Mouse (Mus musculus): ENCODE measurements around the gene Sppl2b. TPM values are rescaled to one million over a fixed set of nuclear protein-coding genes. Genes with fewer than 3 reads are reported as not detected.

Gene Sppl2b
- polyA plus RNA-seq, 1 experiment from 2014 or later = 69.3 TPM

DNA sequence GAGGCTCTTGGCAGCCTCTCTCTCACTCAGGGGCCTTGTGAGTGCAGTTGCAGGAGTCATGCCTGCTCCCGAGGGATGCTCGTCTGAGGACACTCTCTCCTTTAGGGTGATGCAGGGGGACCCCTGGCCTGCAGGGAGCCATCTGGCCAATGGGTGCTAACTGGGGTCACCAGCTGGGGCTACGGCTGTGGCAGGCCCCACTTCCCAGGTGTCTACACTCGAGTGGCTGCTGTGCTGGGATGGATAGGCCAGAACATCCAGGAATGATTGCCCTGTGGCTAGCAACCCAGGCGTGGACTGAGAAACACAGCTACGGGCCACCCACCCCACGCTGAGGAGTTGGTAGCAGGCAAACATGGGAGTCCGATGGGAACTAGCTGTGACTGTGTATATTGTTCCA lies 44.0 kb downstream of the Sppl2b start:
- no peaks in the 10 kb centered on the region for H3K9me3 ChIP-seq (ENCODE audit: control insufficient read depth, low read length)
- peaks cover 45% of the 10 kb centered on the region for H3K36me3 ChIP-seq (replicated peaks; ENCODE audit: control insufficient read depth, insufficient read depth)
- peaks cover 13% of the 10 kb centered on the region for H3K4me1 ChIP-seq (replicated peaks; ENCODE audit: control insufficient read depth, insufficient read depth, low read length)
- H3K27me3 ChIP-seq (ENCODE audit: control insufficient read depth, insufficient read depth, low read length) = no peaks in the 10 kb centered on the region
- H3K27ac ChIP-seq = no peak overlapping the region
- no peak for DNase-seq (ENCODE audit: low spot score)
- peak overlapping the region; percentile 94; the same call in 1 of the 2 replicates for H3K4me2 ChIP-seq (replicated peaks)
- no peak overlapping the region for H3K9ac ChIP-seq
- no peak overlapping the region; the same call in 1 of the 2 replicates for H3K4me3 ChIP-seq (replicated peaks; ENCODE audit: low read length)
- ATAC-seq (ENCODE audit: low FRiP score) = no peak
- WGBS = 88% methylated on average over 8 of the region's 8 CpGs

DNA sequence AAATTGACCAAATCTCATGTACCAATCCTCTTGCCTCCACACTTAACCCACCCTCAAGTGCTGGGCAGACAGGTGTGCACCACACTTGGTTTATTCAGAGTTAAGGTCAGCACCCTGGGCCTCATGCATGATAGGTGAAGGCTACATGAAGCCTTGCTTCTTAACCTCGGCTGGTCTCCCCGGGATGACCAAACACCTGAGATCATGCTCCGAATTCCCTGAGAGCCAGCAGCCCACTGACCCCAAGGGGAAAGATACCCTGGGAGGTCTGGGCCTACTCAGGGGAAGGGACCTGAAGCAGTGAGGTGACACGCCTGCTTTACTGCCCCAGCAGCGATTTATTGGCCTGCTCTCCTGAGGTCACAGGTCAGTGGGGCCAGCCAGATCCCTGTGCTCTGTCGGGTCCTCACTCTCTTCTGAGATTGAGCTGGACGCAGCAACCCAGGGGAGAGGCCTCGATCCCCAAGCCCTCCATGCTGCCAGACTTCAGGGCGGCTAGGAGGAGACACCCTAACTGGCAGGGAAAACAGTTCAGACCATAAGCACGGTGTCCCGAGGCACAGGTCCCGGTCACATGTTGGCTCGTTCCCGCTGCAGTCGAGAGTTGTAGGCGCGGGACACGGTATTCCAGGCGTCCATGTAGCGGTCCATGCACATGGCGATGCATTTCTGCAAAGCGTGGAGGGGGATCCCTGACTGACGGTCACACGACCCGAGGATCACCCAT lies 44.7 kb downstream of the Sppl2b start:
- WGBS = 18% methylated on average over 25 of the region's 25 CpGs
- no peak for ATAC-seq (ENCODE audit: low FRiP score)

DNA sequence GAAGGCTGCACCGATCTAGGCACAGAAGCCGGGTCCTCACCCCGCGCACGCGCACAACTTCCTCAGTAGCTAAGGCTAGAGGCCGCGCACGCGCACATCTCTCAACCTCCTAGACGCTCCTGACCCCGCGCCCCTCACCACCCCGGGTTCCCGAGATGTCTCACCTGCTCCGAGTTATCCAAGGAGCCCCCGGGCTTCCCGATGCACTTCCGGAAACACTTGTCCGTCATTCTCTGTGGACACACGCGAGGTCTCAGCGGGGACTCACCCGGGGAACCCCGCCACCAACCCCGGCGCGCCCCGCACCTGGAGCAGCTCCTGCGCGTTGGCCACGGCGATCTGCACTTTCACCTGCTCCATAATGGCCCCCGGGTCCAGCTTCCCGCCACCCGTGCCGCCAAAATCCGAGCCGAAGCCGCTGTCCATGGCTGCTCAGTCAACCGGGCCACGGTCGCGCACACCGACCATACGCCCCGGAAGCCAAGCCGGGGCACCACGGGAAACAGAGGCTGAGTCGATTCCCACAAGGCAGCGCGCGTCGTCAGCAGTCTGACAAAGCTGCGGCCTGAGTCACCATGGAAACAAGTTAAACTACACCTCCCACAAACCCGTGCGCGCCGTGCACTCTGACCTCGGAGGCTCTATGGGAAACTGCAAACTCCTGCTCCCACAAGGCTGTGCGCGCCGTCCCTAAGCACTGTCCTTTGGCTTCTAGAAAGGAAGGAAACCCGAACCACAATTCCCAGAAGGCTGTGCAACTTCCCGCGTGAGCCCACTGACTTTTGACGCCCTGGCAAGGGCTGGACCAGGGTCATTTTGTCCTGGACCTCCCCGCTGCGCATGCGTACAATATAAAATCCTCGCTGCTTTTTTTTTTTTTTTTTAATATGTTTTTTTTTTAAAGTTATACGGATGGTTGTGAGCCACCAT lies 45.5 kb downstream of the Sppl2b start, which contains the start of gene Timm13:
TSS of gene Timm13 (minus strand) at position 652 of the 930 bp plus-strand sequence.
- ATAC-seq (ENCODE audit: low FRiP score) (peak; percentile 94), DNase-seq (ENCODE audit: low spot score) (peak; percentile 99)
- peaks cover 60% of the 10 kb centered on the region for H3K36me3 ChIP-seq (replicated peaks; ENCODE audit: control insufficient read depth, insufficient read depth)
- no peaks in the 10 kb centered on the region for H3K27me3 ChIP-seq (ENCODE audit: control insufficient read depth, insufficient read depth, low read length)
- peak within 1 kb of the TSS; percentile 79 for H3K4me3 ChIP-seq (replicated peaks; ENCODE audit: low read length)
- peak within 1 kb of the TSS; percentile 94 for H3K4me2 ChIP-seq (replicated peaks)
- H3K9ac ChIP-seq = peak within 1 kb of the TSS; percentile 82
- H3K4me1 ChIP-seq (replicated peaks; ENCODE audit: control insufficient read depth, insufficient read depth, low read length) = peaks cover 13% of the 10 kb centered on the region
- no peaks in the 10 kb centered on the region for H3K9me3 ChIP-seq (ENCODE audit: control insufficient read depth, low read length)
- H3K27ac ChIP-seq = peak within 1 kb of the TSS; percentile 88
- under 1% methylated on average over 72 of the region's 72 CpGs for whole genome bisulfite sequencing

More for the DNA sequence above, 44.7 kb downstream of the Sppl2b start:
- H3K36me3 ChIP-seq (replicated peaks; ENCODE audit: control insufficient read depth, insufficient read depth) = peaks cover 51% of the 10 kb centered on the region
- H3K4me2 ChIP-seq (replicated peaks) = peak overlapping the region; percentile 94
- no peak for DNase-seq (ENCODE audit: low spot score)
- peak overlapping the region; percentile 88 for H3K27ac ChIP-seq
- no peaks in the 10 kb centered on the region for H3K9me3 ChIP-seq (ENCODE audit: control insufficient read depth, low read length)
- H3K9ac ChIP-seq = peak overlapping the region; percentile 82
- H3K4me3 ChIP-seq (replicated peaks; ENCODE audit: low read length) = peak overlapping the region; percentile 79
- no peaks in the 10 kb centered on the region for H3K27me3 ChIP-seq (ENCODE audit: control insufficient read depth, insufficient read depth, low read length)
- H3K4me1 ChIP-seq (replicated peaks; ENCODE audit: control insufficient read depth, insufficient read depth, low read length) = peaks cover 13% of the 10 kb centered on the region

DNA sequence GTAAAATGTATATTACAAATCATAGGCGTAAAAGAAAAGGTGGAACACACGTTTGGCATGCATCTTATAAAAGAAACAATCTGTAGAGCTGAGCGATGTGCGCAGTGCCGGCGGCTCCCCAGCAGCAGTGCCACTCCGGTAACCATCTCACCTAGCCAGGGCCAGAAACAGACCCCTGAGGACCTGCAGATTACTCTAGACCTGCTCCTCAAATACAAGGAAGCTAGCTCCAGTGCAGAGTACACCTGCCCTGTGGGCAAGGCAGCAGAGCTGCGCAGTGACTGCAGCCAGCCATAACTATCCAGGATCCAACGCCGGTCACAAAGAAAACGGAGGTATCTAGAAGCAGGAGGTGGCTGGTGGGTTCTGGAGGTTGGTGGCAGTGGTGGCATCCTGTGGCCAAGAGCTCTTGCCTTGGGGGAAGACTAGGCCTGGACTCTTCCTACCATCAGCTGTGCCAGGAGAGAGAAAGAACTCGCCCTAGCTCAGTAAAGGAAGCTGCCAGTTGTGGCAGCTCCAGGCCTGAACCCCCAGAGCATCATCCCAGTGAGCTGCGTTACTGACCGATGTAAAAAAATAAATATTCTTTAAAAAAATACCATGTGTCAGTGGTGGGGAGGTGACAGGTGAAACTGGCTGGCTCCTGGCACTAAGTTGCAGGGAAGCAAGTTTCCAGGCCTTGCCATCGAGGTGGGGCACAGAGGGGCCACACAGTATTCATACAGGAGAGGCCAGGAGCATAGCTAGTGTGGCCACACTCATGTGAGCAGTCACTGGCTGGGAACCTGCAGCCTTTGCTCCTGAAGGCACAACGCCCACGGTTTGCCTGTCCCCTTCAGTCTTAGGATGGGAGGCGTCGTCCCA lies 46.6 kb downstream of the Sppl2b start:
- ATAC-seq (ENCODE audit: low FRiP score) (no peak), DNase-seq (ENCODE audit: low spot score) (no peak)
- 90% methylated on average over 19 of the region's 19 CpGs for WGBS
- Histone ChIP-seq H3K4me3 (replicated peaks; ENCODE audit: low read length) (peak overlapping the region; percentile 79; the same call in 1 of the 2 replicates), H3K27me3 (ENCODE audit: control insufficient read depth, insufficient read depth, low read length) (no peaks in the 10 kb centered on the region), H3K36me3 (replicated peaks; ENCODE audit: control insufficient read depth, insufficient read depth) (peaks cover 70% of the 10 kb centered on the region), H3K27ac (peak overlapping the region; percentile 43; the same call in 1 of the 2 replicates), H3K9ac (peak overlapping the region; percentile 33; the same call in 1 of the 2 replicates), H3K4me2 (replicated peaks) (peak overlapping the region; percentile 39), H3K4me1 (replicated peaks; ENCODE audit: control insufficient read depth, insufficient read depth, low read length) (peaks cover 13% of the 10 kb centered on the region), H3K9me3 (ENCODE audit: control insufficient read depth, low read length) (no peaks in the 10 kb centered on the region)

DNA sequence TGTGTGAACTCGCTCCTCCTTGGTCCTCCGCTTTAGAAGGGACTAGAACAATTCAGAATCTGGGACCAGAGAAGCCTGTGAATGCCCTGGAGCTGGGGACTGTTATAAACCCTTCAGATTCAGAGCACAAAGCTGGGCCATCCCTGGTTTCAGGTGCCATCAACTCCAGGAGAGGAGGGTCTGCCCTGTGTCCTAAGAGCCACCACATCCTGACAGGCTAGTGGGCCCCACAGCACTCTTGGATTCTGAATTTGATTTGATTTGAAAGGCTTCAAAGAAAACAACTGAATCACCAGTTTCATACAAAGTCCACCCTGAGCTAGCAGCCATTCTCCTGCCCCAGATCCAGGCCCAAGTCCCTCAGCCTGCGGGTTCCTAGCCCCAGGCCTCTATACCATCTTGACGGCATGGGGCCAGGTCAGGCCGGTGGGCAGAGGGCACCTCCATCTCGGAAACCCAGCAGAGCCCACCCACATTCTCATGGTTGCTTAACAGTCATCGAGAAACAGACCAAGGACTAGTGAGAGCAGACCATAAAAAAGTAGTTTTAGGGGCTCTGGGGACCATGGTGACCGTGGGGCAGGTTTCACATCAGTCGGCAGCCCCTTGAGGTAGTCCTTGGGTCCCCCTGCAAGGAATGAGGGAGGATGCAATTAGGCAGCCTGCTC lies 47.3 kb downstream of the Sppl2b start:
- 93% methylated on average over 9 of the region's 9 CpGs for WGBS
- Histone ChIP-seq H3K27me3 (ENCODE audit: control insufficient read depth, insufficient read depth, low read length) (no peaks in the 10 kb centered on the region), H3K9ac (no peak overlapping the region), H3K4me1 (replicated peaks; ENCODE audit: control insufficient read depth, insufficient read depth, low read length) (peaks cover 13% of the 10 kb centered on the region), H3K4me2 (replicated peaks) (no peak overlapping the region), H3K4me3 (replicated peaks; ENCODE audit: low read length) (no peak overlapping the region), H3K9me3 (ENCODE audit: control insufficient read depth, low read length) (no peaks in the 10 kb centered on the region), H3K36me3 (replicated peaks; ENCODE audit: control insufficient read depth, insufficient read depth) (peaks cover 74% of the 10 kb centered on the region), H3K27ac (no peak overlapping the region)
- DNase-seq (ENCODE audit: low spot score) (no peak), ATAC-seq (ENCODE audit: low FRiP score) (no peak)

DNA sequence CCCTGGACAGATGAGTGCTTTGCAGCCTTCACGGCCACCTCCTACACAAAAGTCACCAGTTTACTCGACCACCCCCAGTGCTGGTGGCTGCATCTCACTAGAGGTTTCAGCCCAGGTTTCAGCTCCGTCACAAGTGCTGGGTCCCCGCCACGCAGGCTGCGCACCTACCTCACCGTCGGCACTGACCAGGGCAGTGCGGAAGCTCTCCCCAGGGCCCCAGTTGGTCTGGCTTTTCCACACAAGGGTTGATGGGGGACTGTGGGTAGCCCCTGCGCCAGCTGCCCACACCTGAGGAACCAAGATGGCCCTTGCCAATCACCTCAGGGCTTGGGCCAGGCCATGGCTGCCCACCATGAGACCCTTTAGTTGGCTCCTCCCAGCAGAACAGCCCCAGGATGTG lies 48.2 kb downstream of the Sppl2b start:
- H3K27me3 ChIP-seq (ENCODE audit: control insufficient read depth, insufficient read depth, low read length) = no peaks in the 10 kb centered on the region
- DNase-seq (ENCODE audit: low spot score) (no peak), ATAC-seq (ENCODE audit: low FRiP score) (no peak)
- no peak overlapping the region for H3K9ac ChIP-seq
- H3K4me1 ChIP-seq (replicated peaks; ENCODE audit: control insufficient read depth, insufficient read depth, low read length) = peaks cover 13% of the 10 kb centered on the region
- peaks cover 76% of the 10 kb centered on the region for H3K36me3 ChIP-seq (replicated peaks; ENCODE audit: control insufficient read depth, insufficient read depth)
- 95% methylated on average over 10 of the region's 10 CpGs for WGBS
- no peak overlapping the region for H3K27ac ChIP-seq
- H3K9me3 ChIP-seq (ENCODE audit: control insufficient read depth, low read length) = no peaks in the 10 kb centered on the region
- H3K4me2 ChIP-seq (replicated peaks) = no peak overlapping the region
- no peak overlapping the region for H3K4me3 ChIP-seq (replicated peaks; ENCODE audit: low read length)

DNA sequence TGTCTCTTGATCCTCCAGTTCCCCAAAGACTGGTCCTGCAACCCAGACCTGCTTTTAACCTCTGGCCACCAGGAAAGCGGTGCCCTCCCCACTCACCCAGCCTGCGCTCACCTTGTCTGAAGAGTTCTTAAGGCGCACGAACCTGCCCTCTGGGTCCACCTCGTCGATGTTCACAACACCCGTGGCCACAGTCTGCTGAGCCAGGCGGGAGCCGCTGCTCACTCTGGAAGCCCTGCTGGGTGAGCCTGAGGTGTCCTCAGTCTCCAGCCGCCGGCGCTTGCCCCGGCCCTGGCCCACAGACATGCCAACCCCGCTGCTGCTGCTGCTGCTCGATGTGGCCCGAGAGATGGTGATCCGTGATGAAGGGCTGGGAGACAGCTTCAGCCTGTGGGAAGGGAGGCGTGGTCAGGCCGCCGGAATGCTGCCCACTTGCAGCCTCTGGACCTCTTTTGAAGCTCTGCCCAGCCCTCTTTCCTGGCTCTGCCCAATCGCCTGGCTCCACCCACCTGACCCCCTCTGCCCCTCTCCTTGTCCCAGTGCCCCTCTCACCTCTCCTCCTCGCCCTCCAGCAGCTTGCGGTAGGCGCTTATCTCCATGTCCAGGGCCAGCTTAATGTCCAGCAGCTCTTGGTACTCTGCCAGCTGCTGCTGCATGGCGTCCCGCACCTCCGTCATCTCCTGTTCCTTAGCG lies 49.1 kb downstream of the Sppl2b start:
- ATAC-seq (ENCODE audit: low FRiP score) (no peak), DNase-seq (ENCODE audit: low spot score) (no peak)
- Histone ChIP-seq H3K4me2 (replicated peaks) (no peak overlapping the region), H3K9me3 (ENCODE audit: control insufficient read depth, low read length) (no peaks in the 10 kb centered on the region), H3K9ac (no peak overlapping the region), H3K4me3 (replicated peaks; ENCODE audit: low read length) (no peak overlapping the region), H3K27ac (no peak overlapping the region), H3K4me1 (replicated peaks; ENCODE audit: control insufficient read depth, insufficient read depth, low read length) (peaks cover 8% of the 10 kb centered on the region), H3K27me3 (ENCODE audit: control insufficient read depth, insufficient read depth, low read length) (no peaks in the 10 kb centered on the region), H3K36me3 (replicated peaks; ENCODE audit: control insufficient read depth, insufficient read depth) (peaks cover 75% of the 10 kb centered on the region)
- WGBS = 87% methylated on average over 28 of the region's 28 CpGs

DNA sequence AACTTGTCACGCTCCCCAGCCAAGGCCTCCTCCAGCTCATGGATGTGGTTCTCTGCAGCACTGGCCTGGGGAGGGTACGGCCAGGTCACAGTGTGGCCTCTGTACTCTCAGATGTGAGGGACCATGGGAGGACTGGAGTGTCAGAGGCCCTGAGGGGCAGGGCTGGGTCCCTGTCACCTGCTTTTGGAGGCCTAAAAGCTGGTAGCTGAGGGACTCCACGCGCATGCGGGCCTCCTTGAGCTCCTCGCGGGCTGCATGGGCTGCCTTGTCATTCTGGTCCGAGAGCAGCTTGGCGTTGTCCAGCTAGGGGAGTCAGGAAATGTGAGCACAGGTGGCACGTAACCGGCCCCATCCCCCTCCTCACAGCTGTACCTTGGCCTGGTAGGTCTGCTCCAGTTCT lies 49.6 kb downstream of the Sppl2b start:
- DNase-seq (ENCODE audit: low spot score) = no peak
- Histone ChIP-seq H3K4me1 (replicated peaks; ENCODE audit: control insufficient read depth, insufficient read depth, low read length) (peaks cover 2% of the 10 kb centered on the region), H3K27me3 (ENCODE audit: control insufficient read depth, insufficient read depth, low read length) (no peaks in the 10 kb centered on the region), H3K4me3 (replicated peaks; ENCODE audit: low read length) (no peak overlapping the region), H3K4me2 (replicated peaks) (no peak overlapping the region), H3K27ac (no peak overlapping the region), H3K9ac (no peak overlapping the region), H3K36me3 (replicated peaks; ENCODE audit: control insufficient read depth, insufficient read depth) (peaks cover 78% of the 10 kb centered on the region), H3K9me3 (ENCODE audit: control insufficient read depth, low read length) (no peaks in the 10 kb centered on the region)
- no peak for ATAC-seq (ENCODE audit: low FRiP score)
- 96% methylated on average over 11 of the region's 11 CpGs for WGBS
